Mouse (Mus musculus) CH12.LX (cell line): ENCODE data around the gene Akt3. TPM values are rescaled to one million over a fixed set of nuclear protein-coding genes. Genes with fewer than 3 reads are reported as not detected.

Experiments used
- DNase-seq: peaks from one replicate; pipeline ENCODE4 v3.0.0-alpha.2; 2013; ENCODE audit errors: extremely low read depth
- H3K27ac ChIP-seq: 2 replicates; pipeline ENCODE4 v1.5.1; 2012; ENCODE audit warnings: low read depth, mild to moderate bottlenecking, control low read depth, moderate library complexity; ENCODE audit not compliant: insufficient read depth
- H3K27me3 ChIP-seq: replicated peaks from 2 replicates; pipeline ENCODE3; 2012; ENCODE audit warnings: inconsistent platforms
- H3K36me3 ChIP-seq, 2 experiments: replicated peaks in 1 of 2; 2 replicates each; pipeline versions ENCODE3 to v1.6.1; 2012; ENCODE audit warnings: inconsistent platforms in 1 of 2, low read length in 1 of 2, mild to moderate bottlenecking in 1 of 2, mixed read lengths in 1 of 2, moderate library complexity in 1 of 2; ENCODE audit not compliant: control insufficient read depth in 1 of 2, insufficient read depth in 1 of 2
- H3K4me1 ChIP-seq, 2 experiments: 2 replicates each; pipeline ENCODE4 v1.6.1; 2012; ENCODE audit warnings: inconsistent platforms in 1 of 2, moderate library complexity in 1 of 2; ENCODE audit not compliant: insufficient read depth in 2 of 2, control insufficient read depth in 1 of 2
- H3K4me2 ChIP-seq: 2 replicates; pipeline ENCODE4 v1.6.1; 2012; ENCODE audit warnings: low read depth, mild to moderate bottlenecking, control low read depth; ENCODE audit not compliant: poor library complexity, insufficient read depth, severe bottlenecking
- H3K4me3 ChIP-seq, 3 experiments: fragments of 150-350 bp in 1 of 3; sonication (generic) in 1 of 3; replicated peaks in 1 of 3; 2 replicates each; pipeline versions ENCODE3 to v1.5.1; 2011 to 2012; ENCODE audit warnings: low read depth in 2 of 3, low read length in 2 of 3, mild to moderate bottlenecking in 2 of 3, moderate library complexity in 2 of 3, control low read depth in 1 of 3, improper control_type of control experiment in 1 of 3, inconsistent platforms in 1 of 3, mixed read lengths in 1 of 3; ENCODE audit not compliant: poor library complexity in 1 of 3
- H3K79me2 ChIP-seq: replicated peaks from 2 replicates; pipeline ENCODE4 v1.6.1; 2012; ENCODE audit warnings: mild to moderate bottlenecking, moderate library complexity; ENCODE audit not compliant: control insufficient read depth, poor library complexity, insufficient read depth, severe bottlenecking; ENCODE audit errors: extremely low read depth
- H3K9ac ChIP-seq: 2 replicates; pipeline ENCODE4 v1.6.1; 2012; ENCODE audit warnings: low read depth, mild to moderate bottlenecking, control low read depth, moderate library complexity; ENCODE audit not compliant: insufficient read depth
- H3K9me3 ChIP-seq: replicated peaks from 2 replicates; pipeline ENCODE3; 2012; ENCODE audit warnings: low read length, inconsistent platforms, mixed read lengths
- BHLHE40 ChIP-seq: IDR thresholded peaks from 2 replicates; pipeline ENCODE4 v1.6.1; 2011; ENCODE audit warnings: mild to moderate bottlenecking, low read depth, low read length, improper control_type of control experiment
- EP300 ChIP-seq: IDR thresholded peaks from 2 replicates; pipeline ENCODE4 v1.6.1; 2011; ENCODE audit warnings: low read length, improper control_type of control experiment
- HCFC1 ChIP-seq: IDR thresholded peaks from 2 replicates; pipeline ENCODE4 v1.6.1; 2012; ENCODE audit warnings: low read depth, mild to moderate bottlenecking, inconsistent platforms, low read length, improper control_type of control experiment
- JUND ChIP-seq: conservative IDR thresholded peaks from 2 replicates; pipeline ENCODE4 v1.6.1; 2011; ENCODE audit warnings: low read depth, low read length, improper control_type of control experiment
- KAT2A ChIP-seq: IDR thresholded peaks from 2 replicates; pipeline ENCODE4 v1.6.1; 2012; ENCODE audit warnings: low read length, improper control_type of control experiment, inconsistent platforms; ENCODE audit not compliant: insufficient replicate concordance
- MAZ ChIP-seq: IDR thresholded peaks from 2 replicates; pipeline ENCODE4 v1.6.1; 2012; ENCODE audit warnings: low read depth, mild to moderate bottlenecking, inconsistent platforms, low read length, improper control_type of control experiment, moderate library complexity
- MEF2A ChIP-seq: IDR thresholded peaks from 2 replicates; pipeline ENCODE4 v1.6.1; 2014; ENCODE audit warnings: low read depth, mild to moderate bottlenecking, inconsistent platforms, low read length, improper control_type of control experiment, borderline replicate concordance
- MXI1 ChIP-seq: IDR thresholded peaks from 2 replicates; pipeline ENCODE4 v1.6.1; 2011; ENCODE audit warnings: mild to moderate bottlenecking, low read depth, low read length, improper control_type of control experiment
- NELFE ChIP-seq: IDR thresholded peaks from 2 replicates; pipeline ENCODE4 v1.6.1; 2011; ENCODE audit warnings: low read depth, low read length, improper control_type of control experiment
- NRF1 ChIP-seq: IDR thresholded peaks from 2 replicates; pipeline ENCODE4 v1.6.1; 2014; ENCODE audit warnings: low read depth, mild to moderate bottlenecking, inconsistent platforms, low read length, improper control_type of control experiment, moderate library complexity
- SIN3A ChIP-seq: IDR thresholded peaks from 2 replicates; pipeline ENCODE4 v1.6.1; 2012; ENCODE audit warnings: low read length, improper control_type of control experiment, inconsistent platforms
- SMC3 ChIP-seq: IDR thresholded peaks from 2 replicates; pipeline ENCODE4 v1.6.1; 2011; ENCODE audit warnings: low read depth, low read length, improper control_type of control experiment
- TBP ChIP-seq: conservative IDR thresholded peaks from 2 replicates; pipeline ENCODE4 v1.6.1; 2011; ENCODE audit warnings: low read depth, low read length, improper control_type of control experiment
- USF2 ChIP-seq: conservative IDR thresholded peaks from 2 replicates; pipeline ENCODE4 v1.6.1; 2011; ENCODE audit warnings: low read depth, low read length, improper control_type of control experiment
- ZNF384 ChIP-seq: IDR thresholded peaks from 2 replicates; pipeline ENCODE4 v1.6.1; 2012; ENCODE audit warnings: low read depth, low read length, improper control_type of control experiment, inconsistent platforms
- dilution Hi-C: fragments of 300-500 bp; cut with MboI; formaldehyde crosslinking; loops from 2 replicates; pipeline ENCODE4 v1.14.3; 2020; ENCODE audit warnings: low sequenced_read_pairs; ENCODE audit not compliant: extremely low pct_unique_long_range_greater_than_20kb, extremely low pct_ligation_motif_present
- in situ Hi-C: fragments of 300-500 bp; cut with MboI; formaldehyde crosslinking; loops from 3 replicates; pipeline ENCODE4 v1.14.3; 2019; ENCODE audit warnings: low sequenced_read_pairs, low pct_ligation_motif_present, low pct_unique_long_range_greater_than_20kb, mixed read lengths
- polyA plus RNA-seq: library from polyadenylated mRNA; unstranded; fragments of >175 nt; gene quantifications from 2 replicates; pipeline ENCODE4 v1.2.1, GENCODE M21; 2012; ENCODE audit warnings: low read depth; ENCODE audit not compliant: insufficient read length
- total RNA-seq, 2 experiments: library from RNA; depleted of rRNA; stranded (reverse); fragments of 300-350 nt in 1 of 2; fragments of >200 nt in 1 of 2; gene quantifications; 2 replicates each; pipeline ENCODE4 v1.2.3; 2012 to 2014

Akt3 gene
- total and polyA plus RNA-seq, 3 experiments: 0.34 to 1.3 (median 0.82) TPM

- no peaks in the 10 kb centered on the region for H3K9me3 ChIP-seq
- TF ChIP-seq MEF2A (0 out of 2 replicates have a peak, but pooled peaks have one; percentile 22), EP300 (peak; percentile 69), NRF1 (no peak), BHLHE40 (no peak)
- in situ Hi-C loops (no loop called here), dilution Hi-C loops (no loop called here)
- no peak overlapping the region for H3K27ac ChIP-seq
- DNase-seq: peak; percentile 21
- H3K79me2 ChIP-seq: no peaks in the 10 kb centered on the region
- H3K4me2 ChIP-seq: no peak overlapping the region
- H3K36me3 ChIP-seq: no peaks in the 10 kb centered on the region
- H3K9ac ChIP-seq: no peak overlapping the region
- H3K4me3 ChIP-seq: no peak overlapping the region
- H3K27me3 ChIP-seq: no peaks in the 10 kb centered on the region
- peaks cover 0 to 9% of the 10 kb centered on the region in 2 experiments; a peak in 1 of 4 replicates for H3K4me1 ChIP-seq
Observed at GRCm38 (mm10) chr1:177281925-177282324, 23.9 kb upstream of the Akt3 start.

- H3K4me1 ChIP-seq: peaks cover 0 to 5% of the 10 kb centered on the region in 2 experiments; a peak in 1 of 4 replicates
- TF ChIP-seq MAZ (no peak), TBP (no peak), JUND (no peak), KAT2A (no peak), NELFE (no peak), SIN3A (no peak), SMC3 (no peak), HCFC1 (no peak), ZNF384 (no peak)
- no peaks in the 10 kb centered on the region for H3K27me3 ChIP-seq
- H3K4me3 ChIP-seq: no peak overlapping the region
- H3K9me3 ChIP-seq: no peaks in the 10 kb centered on the region
- no peak overlapping the region for H3K27ac ChIP-seq
- no peak overlapping the region for H3K4me2 ChIP-seq
- no peaks in the 10 kb centered on the region for H3K36me3 ChIP-seq
- H3K9ac ChIP-seq: no peak overlapping the region
- DNase-seq: no peak
- H3K79me2 ChIP-seq: no peaks in the 10 kb centered on the region
- in situ Hi-C loops (no loop called here), dilution Hi-C loops (no loop called here)
Observed at GRCm38 (mm10) chr1:177277361-177277760, 19.4 kb upstream of the Akt3 start.

GRCm38 (mm10) chr1:177267645-177268044 is 9.6 kb upstream of the Akt3 start:
- no peak for DNase-seq
- Histone ChIP-seq H3K4me3 (no peak overlapping the region), H3K27ac (no peak overlapping the region), H3K79me2 (no peaks in the 10 kb centered on the region), H3K27me3 (no peaks in the 10 kb centered on the region), H3K4me1 (no peaks in the 10 kb centered on the region; a peak in 1 of 4 replicates), H3K36me3 (no peaks in the 10 kb centered on the region), H3K4me2 (no peak overlapping the region), H3K9me3 (no peaks in the 10 kb centered on the region), H3K9ac (no peak overlapping the region)
- dilution Hi-C loops: no loop called here
- in situ Hi-C loops: no loop called here
- TF ChIP-seq USF2: no peak
- no peak for TF ChIP-seq MXI1
- TF ChIP-seq KAT2A: no peak
- TF ChIP-seq, all 38 proteins: peak for 0
